Mouse (Mus musculus): ENCODE results near the gene Gm45808.

GRCm38 (mm10) chr7:45529461-45529860 lies 42.9 kb upstream of the Gm45808 start:
- no peak for TF ChIP-seq POLR2A (IDR thresholded peaks at IDR 0.05; ENCODE audit: extremely low read depth, insufficient read depth, low read length)
- TF ChIP-seq CTCF (IDR thresholded peaks at IDR 0.05; ENCODE audit: extremely low read depth, insufficient read depth, low read length) = no peak
